Mouse (Mus musculus) forebrain, embryonic 10.5 days (tissue): Measurements from ENCODE around the gene Scamp1. TPM values are rescaled to one million over a fixed set of nuclear protein-coding genes. Genes with fewer than 3 reads are reported as not detected.

Experiments used
- DNase-seq: peaks from one replicate; pipeline ENCODE4 v3.0.0-alpha.2; 2017; ENCODE audit warnings: low spot score; ENCODE audit errors: extremely low spot score
- H3K27ac ChIP-seq: fragments of 300-500 bp; sonication (generic); 2 replicates; pipeline ENCODE4 v1.5.1; 2016; ENCODE audit warnings: mild to moderate bottlenecking
- H3K27me3 ChIP-seq: fragments of 300-500 bp; sonication (generic); 2 replicates; pipeline ENCODE4 v1.6.1; 2016; ENCODE audit warnings: mild to moderate bottlenecking; ENCODE audit not compliant: poor library complexity, severe bottlenecking
- H3K36me3 ChIP-seq: fragments of 300-500 bp; sonication (generic); replicated peaks from 2 replicates; pipeline ENCODE4 v1.6.1; 2016; ENCODE audit warnings: mild to moderate bottlenecking, moderate library complexity
- H3K4me1 ChIP-seq: fragments of 300-500 bp; sonication (generic); 2 replicates; pipeline ENCODE4 v1.6.1; 2016
- H3K4me3 ChIP-seq: fragments of 300-500 bp; sonication (generic); 2 replicates; pipeline ENCODE4 v1.5.1; 2016; ENCODE audit warnings: mild to moderate bottlenecking, moderate library complexity
- H3K9me3 ChIP-seq: fragments of 300-500 bp; sonication (generic); 2 replicates; pipeline ENCODE4 v1.6.1; 2016; ENCODE audit warnings: mild to moderate bottlenecking, moderate library complexity
- WGBS: fragments of 180-500 bp; shearing (Covaris S2); methylation state at CpG from one replicate; pipeline ENCODE4 v1.1.7; 2016; 5-methylcytosine and 5-hydroxymethylcytosine counted together
- polyA plus RNA-seq: library from polyadenylated mRNA; unstranded; fragments of >200 nt; fragmentation: Nextera tagmentation; extraction: Ambion mirVana; gene quantifications from 2 replicates; pipeline ENCODE4 v1.2.1, GENCODE M21; 2016

Scamp1 gene
- polyA plus RNA-seq, 1 experiment from 2014 or later = 27.3 TPM

- no peak overlapping the region for H3K4me3 ChIP-seq
- H3K27me3 ChIP-seq = no peaks in the 10 kb centered on the region
- H3K36me3 ChIP-seq = no peaks in the 10 kb centered on the region
- no peak overlapping the region for H3K27ac ChIP-seq
- no peak for DNase-seq
- peaks cover 39% of the 10 kb centered on the region for H3K4me1 ChIP-seq
- WGBS = 84% methylated on average over 2 of the region's 2 CpGs
- no peaks in the 10 kb centered on the region for H3K9me3 ChIP-seq
Measured at GRCm38 (mm10) chr13:94242897-94243296, 42.8 kb downstream of the Scamp1 start.

DNA sequence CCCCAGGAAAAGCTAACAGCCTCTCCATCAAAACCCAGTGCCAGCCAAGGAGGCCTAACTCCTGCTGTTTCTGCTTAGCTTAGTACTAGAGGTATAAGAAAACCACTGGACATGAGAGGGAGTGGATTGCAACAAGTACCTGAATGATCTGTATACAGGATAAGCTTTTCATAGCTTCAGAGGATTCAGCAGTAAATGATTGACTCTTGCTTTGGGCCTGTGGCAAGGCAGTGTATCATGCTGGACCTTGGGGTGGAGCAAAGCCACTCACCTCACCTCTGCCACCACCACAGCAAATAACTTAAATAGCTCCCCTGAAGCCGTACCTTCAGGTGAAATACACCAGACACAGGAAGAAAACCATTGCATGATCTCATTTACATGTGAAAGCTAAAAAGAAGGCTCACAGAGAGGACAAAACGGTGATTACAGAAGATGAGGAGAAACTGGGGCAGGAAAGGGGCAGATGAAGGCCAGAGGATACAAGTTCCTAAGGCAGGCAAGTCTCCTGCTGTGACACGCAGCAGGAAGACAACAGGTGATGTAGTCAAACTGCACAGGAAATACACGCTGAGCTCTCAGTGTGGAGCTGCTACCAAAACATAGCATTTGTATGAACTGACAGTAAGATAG is 43.6 kb downstream of the Scamp1 start:
- Histone ChIP-seq H3K36me3 (no peaks in the 10 kb centered on the region), H3K27ac (no peak overlapping the region), H3K4me3 (no peak overlapping the region), H3K9me3 (no peaks in the 10 kb centered on the region), H3K27me3 (no peaks in the 10 kb centered on the region), H3K4me1 (peaks cover 33% of the 10 kb centered on the region)
- WGBS = 53% methylated on average over 4 of the region's 4 CpGs
- DNase-seq = no peak

DNA sequence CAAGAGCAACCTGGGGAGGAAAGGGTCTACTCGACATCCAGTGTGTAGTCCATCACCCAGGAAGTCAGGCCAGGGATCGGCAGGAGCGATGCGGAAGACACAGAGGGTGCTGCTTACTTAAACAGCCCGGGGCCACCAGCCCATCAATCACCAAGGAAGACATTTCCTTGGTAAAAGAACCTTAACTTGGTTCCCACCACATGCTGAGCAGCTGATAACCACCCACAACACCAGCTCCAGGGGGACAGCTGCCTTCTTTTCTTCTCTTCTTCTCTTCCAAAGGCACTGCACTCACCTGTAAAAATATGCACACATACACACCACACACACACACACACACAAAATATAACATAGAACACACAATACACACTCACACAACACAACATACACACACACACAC is 44.8 kb downstream of the Scamp1 start:
- Histone ChIP-seq H3K4me1 (peaks cover 31% of the 10 kb centered on the region), H3K9me3 (no peaks in the 10 kb centered on the region), H3K36me3 (no peaks in the 10 kb centered on the region), H3K27ac (no peak overlapping the region), H3K27me3 (no peaks in the 10 kb centered on the region), H3K4me3 (no peak overlapping the region)
- DNase-seq = no peak
- 91% methylated on average over 5 of the region's 5 CpGs for WGBS

DNA sequence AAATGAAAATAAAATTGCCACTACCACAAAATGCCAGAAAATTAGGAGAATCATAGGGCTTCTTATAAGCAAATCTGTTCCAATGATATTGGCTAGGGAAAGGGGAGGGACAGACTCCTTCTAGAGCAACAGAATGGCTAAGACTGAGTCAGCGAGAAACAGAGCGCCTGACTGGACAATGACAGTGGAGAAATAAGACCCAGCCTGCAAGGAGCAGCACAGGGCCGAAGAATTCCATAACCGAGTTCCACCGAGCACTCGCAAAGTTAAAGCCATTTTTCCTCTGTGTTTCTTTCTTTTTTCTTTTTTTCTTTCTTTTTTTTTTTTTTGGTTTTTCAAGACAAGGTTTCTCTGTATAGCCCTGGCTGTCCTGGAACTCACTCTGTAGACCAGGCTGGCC is 45.5 kb downstream of the Scamp1 start:
- no peak overlapping the region for H3K4me3 ChIP-seq
- H3K9me3 ChIP-seq = no peaks in the 10 kb centered on the region
- DNase-seq = no peak
- 88% methylated on average over 6 of the region's 6 CpGs for WGBS
- no peak overlapping the region for H3K27ac ChIP-seq
- no peaks in the 10 kb centered on the region for H3K27me3 ChIP-seq
- no peaks in the 10 kb centered on the region for H3K36me3 ChIP-seq
- peaks cover 31% of the 10 kb centered on the region for H3K4me1 ChIP-seq

- H3K36me3 ChIP-seq = no peaks in the 10 kb centered on the region
- DNase-seq = no peak
- H3K27ac ChIP-seq = peak overlapping the region; percentile 65; the same call in 1 of the 2 replicates
- 58% methylated on average over 4 of the region's 4 CpGs for WGBS
- H3K27me3 ChIP-seq = no peaks in the 10 kb centered on the region
- H3K9me3 ChIP-seq = no peaks in the 10 kb centered on the region
- peaks cover 31% of the 10 kb centered on the region for H3K4me1 ChIP-seq
- H3K4me3 ChIP-seq = no peak overlapping the region
Measured at GRCm38 (mm10) chr13:94239488-94239887, 46.2 kb downstream of the Scamp1 start.

DNA sequence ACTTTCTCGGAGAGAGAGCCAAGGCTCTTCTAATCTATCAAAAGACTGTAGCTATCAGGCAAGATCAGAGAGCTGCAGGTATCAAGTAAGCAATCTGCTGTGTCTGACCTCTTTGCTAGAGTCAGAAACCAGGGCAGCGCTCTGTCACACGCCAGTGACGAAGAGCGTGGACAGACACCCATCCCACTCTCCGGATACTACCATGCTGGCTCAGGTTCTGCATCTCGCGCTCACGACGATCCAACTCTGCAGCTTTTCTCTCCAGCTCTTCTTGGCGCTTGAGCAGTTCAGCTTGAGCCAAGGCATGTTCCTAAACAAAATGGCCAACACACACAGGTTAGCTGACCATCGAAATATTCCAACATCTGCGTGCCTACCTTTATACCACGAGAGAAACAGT is 53.8 kb downstream of the Scamp1 start:
- no peak overlapping the region for H3K4me3 ChIP-seq
- H3K36me3 ChIP-seq = peaks cover 8% of the 10 kb centered on the region
- H3K27ac ChIP-seq = no peak overlapping the region
- H3K27me3 ChIP-seq = no peaks in the 10 kb centered on the region
- no peaks in the 10 kb centered on the region for H3K9me3 ChIP-seq
- no peak for DNase-seq
- WGBS = 97% methylated on average over 14 of the region's 14 CpGs
- H3K4me1 ChIP-seq = no peaks in the 10 kb centered on the region

GRCm38 (mm10) chr13:94224717-94225705 is 60.6 kb downstream of the Scamp1 start:
- Histone ChIP-seq H3K4me3 (no peak overlapping the region), H3K27ac (no peak overlapping the region), H3K4me1 (0 out of 2 replicates have a peak, but pooled peaks cover 4% of the 10 kb centered on the region), H3K9me3 (no peaks in the 10 kb centered on the region), H3K36me3 (peaks cover 24% of the 10 kb centered on the region), H3K27me3 (no peaks in the 10 kb centered on the region)
- WGBS = 95% methylated on average over 38 of the region's 38 CpGs
- DNase-seq = no peak

DNA sequence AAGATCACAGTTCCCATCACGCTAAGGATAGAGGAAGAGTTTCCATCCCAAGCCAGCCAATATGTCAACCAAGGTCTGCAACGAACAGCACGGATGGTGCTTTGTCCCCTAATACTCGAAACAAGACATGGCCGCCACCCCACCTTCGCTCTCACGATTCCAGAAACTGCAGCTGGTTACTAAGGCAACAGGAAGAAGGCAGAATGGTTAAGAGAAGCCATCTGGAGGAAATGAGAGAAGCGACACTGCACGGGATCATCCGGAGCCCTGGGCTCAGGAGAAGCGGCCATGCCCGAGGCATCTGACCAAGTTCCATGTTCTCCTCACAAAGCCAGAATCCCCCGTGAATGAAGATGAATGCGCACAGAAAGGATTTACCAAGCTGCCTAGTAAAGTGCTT is 62.0 kb downstream of the Scamp1 start:
- Histone ChIP-seq H3K4me1 (0 out of 2 replicates have a peak, but pooled peaks cover 4% of the 10 kb centered on the region), H3K9me3 (no peaks in the 10 kb centered on the region), H3K27me3 (no peaks in the 10 kb centered on the region), H3K36me3 (peaks cover 24% of the 10 kb centered on the region), H3K4me3 (no peak overlapping the region), H3K27ac (no peak overlapping the region)
- 82% methylated on average over 14 of the region's 14 CpGs for WGBS
- DNase-seq = no peak

DNA sequence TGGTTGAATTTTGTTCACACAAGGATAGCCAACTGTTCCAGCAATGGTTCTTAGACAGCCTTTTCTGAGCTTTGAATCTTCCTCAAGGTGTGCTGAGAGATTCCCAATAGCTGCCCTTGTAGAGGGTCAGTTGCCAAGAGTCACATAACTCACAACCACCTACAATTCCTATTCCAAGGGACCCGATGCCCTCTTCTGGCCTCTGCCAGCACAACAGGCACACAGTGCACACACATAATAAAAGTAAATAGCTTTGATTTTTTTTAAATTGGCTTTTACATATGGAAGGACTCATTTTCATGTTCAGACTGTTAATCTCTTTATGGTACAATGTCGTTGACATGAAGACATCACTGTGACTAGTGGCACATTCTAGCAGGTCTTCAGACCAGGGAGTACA is 72.9 kb downstream of the Scamp1 start:
- Histone ChIP-seq H3K27me3 (no peaks in the 10 kb centered on the region), H3K27ac (no peak overlapping the region), H3K4me3 (no peak overlapping the region), H3K4me1 (peaks cover 16% of the 10 kb centered on the region), H3K9me3 (peaks cover 6% of the 10 kb centered on the region; the same call in 1 of the 2 replicates), H3K36me3 (peaks cover 19% of the 10 kb centered on the region)
- 88% methylated on average over 2 of the region's 2 CpGs for WGBS
- DNase-seq = no peak

DNA sequence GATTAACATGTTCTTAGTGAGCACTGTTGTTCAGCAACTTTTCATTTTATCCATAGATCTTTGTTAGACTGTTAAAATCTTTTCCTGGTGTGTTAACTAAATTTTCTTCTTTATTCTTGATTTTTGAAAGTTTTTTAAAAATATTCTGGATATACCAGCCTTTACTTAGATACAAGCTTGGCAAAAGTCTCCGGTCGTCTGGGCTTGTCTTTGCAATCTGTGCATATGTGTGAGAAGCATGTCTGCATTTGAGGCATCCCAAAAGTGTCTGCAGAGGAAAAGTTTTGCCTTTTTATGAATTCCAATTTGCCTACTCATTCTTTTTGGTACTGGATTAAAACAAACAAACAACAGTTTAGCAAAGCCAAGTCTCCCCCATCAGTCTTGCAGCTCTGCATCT is 73.5 kb downstream of the Scamp1 start:
- H3K9me3 ChIP-seq = peaks cover 6% of the 10 kb centered on the region; the same call in 1 of the 2 replicates
- H3K4me1 ChIP-seq = peaks cover 16% of the 10 kb centered on the region
- no peak overlapping the region for H3K27ac ChIP-seq
- DNase-seq = no peak
- H3K27me3 ChIP-seq = no peaks in the 10 kb centered on the region
- H3K36me3 ChIP-seq = peaks cover 21% of the 10 kb centered on the region
- H3K4me3 ChIP-seq = no peak overlapping the region
- WGBS = 95% methylated on average over 2 of the region's 2 CpGs

GRCm38 (mm10) chr13:94211236-94212119 is 74.2 kb downstream of the Scamp1 start:
- H3K27ac ChIP-seq = peak overlapping the region; percentile 52; the same call in 1 of the 2 replicates
- peaks cover 16% of the 10 kb centered on the region for H3K4me1 ChIP-seq
- H3K36me3 ChIP-seq = peaks cover 21% of the 10 kb centered on the region
- no peaks in the 10 kb centered on the region for H3K27me3 ChIP-seq
- DNase-seq = no peak
- H3K9me3 ChIP-seq = peaks cover 6% of the 10 kb centered on the region; the same call in 1 of the 2 replicates
- no peak overlapping the region for H3K4me3 ChIP-seq
- 68% methylated on average over 6 of the region's 6 CpGs for WGBS

DNA sequence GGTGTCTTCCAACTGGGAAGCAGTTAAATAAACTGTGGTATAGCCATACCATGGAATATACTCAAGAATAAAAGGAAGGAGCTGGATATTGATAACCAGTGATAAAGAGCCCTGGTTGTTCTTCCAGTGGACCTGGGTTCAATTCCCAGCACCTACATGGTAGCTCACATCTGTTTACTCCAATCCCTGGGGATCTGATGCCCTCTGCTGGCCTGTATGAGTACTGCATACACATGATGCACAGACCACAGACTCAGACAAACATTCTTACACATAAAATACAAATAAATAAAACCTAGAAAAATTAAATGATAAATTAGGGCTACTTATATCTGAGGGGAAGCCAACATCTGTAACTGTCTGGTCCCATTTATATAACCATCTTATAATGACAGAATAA is 76.8 kb downstream of the Scamp1 start:
- Histone ChIP-seq H3K4me1 (peaks cover 20% of the 10 kb centered on the region), H3K27ac (no peak overlapping the region), H3K9me3 (peaks cover 6% of the 10 kb centered on the region; the same call in 1 of the 2 replicates), H3K4me3 (no peak overlapping the region), H3K36me3 (peaks cover 22% of the 10 kb centered on the region), H3K27me3 (peaks cover 5% of the 10 kb centered on the region; the same call in 1 of the 2 replicates)
- no peak for DNase-seq
